Mouse (Mus musculus) adrenal gland, postnatal 14 days (tissue): ENCODE measurements around the gene Gm7694. TPM values are rescaled to one million over a fixed set of nuclear protein-coding genes. Genes with fewer than 3 reads are reported as not detected.
A peak's percentile ranks its signal among the peaks of the same experiment; 100 is the strongest.

Experiments
- DNase-seq: peaks from one replicate; pipeline ENCODE4 v3.0.0; 2021; ENCODE audit warnings: mixed read lengths
- total RNA-seq: library from RNA; stranded (reverse); gene quantifications from 2 replicates; pipeline ENCODE4 v1.2.3, GENCODE M21; 2021

The Gm7694 gene
- total RNA-seq, 1 experiment from 2014 or later = 6.2 TPM

- DNase-seq = no peak
These were observed 23.6 kb downstream of the Gm7694 start for GRCm38 (mm10) chr1:170282415-170283129.

- no peak for DNase-seq
These were observed 29.1 kb downstream of the Gm7694 start, which contains the start of gene Sh2d1b1 for GRCm38 (mm10) chr1:170277016-170277415. TSS of gene Sh2d1b1 (plus strand) at chr1:170277320.

DNA sequence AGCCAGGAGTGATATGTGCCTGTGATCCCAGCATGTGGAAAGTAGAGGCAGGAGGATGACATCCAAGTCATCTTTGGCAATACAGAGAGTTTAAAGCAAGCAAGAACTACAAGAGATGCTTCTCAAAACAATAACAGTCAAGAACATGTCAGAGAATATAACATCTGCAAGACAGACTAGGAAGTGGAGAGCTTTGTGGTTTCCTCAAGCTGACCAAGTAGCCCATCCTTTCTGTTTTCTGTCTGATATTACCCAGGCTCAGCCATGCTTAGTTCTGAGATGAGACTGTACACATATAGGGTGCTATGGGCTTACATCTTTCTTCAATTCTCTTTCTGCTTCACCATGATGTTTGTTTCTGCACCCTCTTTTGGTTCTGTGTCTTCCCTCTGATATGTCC, 32.9 kb downstream of the Gm7694 start:
- no peak for DNase-seq

- DNase-seq = no peak
These were observed 35.4 kb downstream of the Gm7694 start for GRCm38 (mm10) chr1:170270696-170271095.

DNA sequence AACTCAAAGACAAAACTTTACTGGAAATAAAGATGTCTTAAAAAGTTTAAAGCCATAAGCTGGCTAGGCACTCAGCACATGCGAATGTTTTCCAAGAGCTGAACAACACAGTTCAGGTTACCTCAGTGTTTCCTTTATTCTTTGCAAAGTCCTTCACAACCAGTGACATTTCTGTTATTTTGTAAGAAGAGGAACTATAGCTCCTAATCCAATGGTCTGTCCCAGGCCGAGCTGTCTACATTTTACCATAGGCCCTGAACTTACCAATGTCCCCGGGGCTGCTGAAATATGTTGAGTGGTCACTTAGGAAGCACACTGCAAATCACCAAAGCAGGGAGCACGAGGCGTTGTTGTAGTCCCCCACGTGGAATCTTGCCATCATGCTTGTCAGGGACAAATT, 35.9 kb downstream of the Gm7694 start:
- DNase-seq = no peak

DNA sequence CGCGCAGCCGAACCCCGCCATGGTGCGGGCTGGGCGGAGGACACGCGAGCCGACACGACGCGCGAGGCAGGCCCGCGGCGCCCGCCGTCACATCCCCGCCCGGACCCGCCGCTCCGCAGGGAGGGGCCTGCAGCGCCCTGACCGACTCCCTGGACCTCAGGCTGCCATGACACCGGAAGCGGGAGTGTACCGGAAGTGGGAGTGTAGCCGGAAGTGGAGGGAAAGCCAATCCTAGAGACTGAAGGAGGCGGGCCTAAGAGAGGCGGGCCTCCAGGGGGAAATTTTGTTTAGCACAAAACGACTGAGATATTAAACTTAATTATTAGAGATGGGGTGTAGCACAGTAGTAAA, 50.6 kb downstream of the Gm7694 start:
- DNase-seq = peak; percentile 93

GRCm38 (mm10) chr1:170254893-170255559, 51.1 kb downstream of the Gm7694 start:
- DNase-seq = peak; percentile 5

Other genes starting within 250 kb of the Gm7694 start
- gene Ddr2, start 195.6 kb downstream of the Gm7694 start, total RNA-seq = 18.5 and 22.0 TPM in 2 replicates
- gene Uap1, start 131.4 kb downstream of the Gm7694 start, total RNA-seq = 53.9 and 67.1 TPM in 2 replicates
- gene Uhmk1, start 90.9 kb downstream of the Gm7694 start, total RNA-seq = 54.8 and 55.6 TPM in 2 replicates
- gene Sh2d1b2, start 73.6 kb downstream of the Gm7694 start, total RNA-seq = not detected in 2 replicates
- 0.26 TPM in 1 of 2 replicates, not detected in the other for gene Sh2d1b1, start 29.0 kb downstream of the Gm7694 start, total RNA-seq
- gene Spata46, start 2.5 kb upstream of the Gm7694 start, total RNA-seq = not detected in 2 replicates